Mouse (Mus musculus) hindbrain, embryonic 16.5 days (tissue): ENCODE results near the gene Clec12a. TPM values are rescaled to one million over a fixed set of nuclear protein-coding genes. Genes with fewer than 3 reads are reported as not detected.
A peak's percentile ranks its signal among the peaks of the same experiment; 100 is the strongest.

ENCODE experiments used
- ATAC-seq: fragments of 200-750 bp; cut with Nextera tagmentation; 2 replicates; pipeline ENCODE4 v1.8.0; 2017; ENCODE audit warnings: moderate TSS enrichment, moderate library complexity
- H3K27ac ChIP-seq: fragments of 300-500 bp; sonication (generic); 2 replicates; pipeline ENCODE4 v1.5.1; 2014; ENCODE audit warnings: low read depth, mild to moderate bottlenecking, control low read depth, low read length, moderate library complexity
- H3K27me3 ChIP-seq: fragments of 300-500 bp; sonication (generic); replicated peaks from 2 replicates; pipeline ENCODE4 v1.6.1; 2014; ENCODE audit warnings: low read length; ENCODE audit not compliant: control insufficient read depth, insufficient read depth
- H3K36me3 ChIP-seq: fragments of 300-500 bp; sonication (generic); 2 replicates; pipeline ENCODE4 v1.6.1; 2014; ENCODE audit warnings: mild to moderate bottlenecking, low read length, moderate library complexity, mixed read lengths; ENCODE audit not compliant: control insufficient read depth, insufficient read depth
- H3K4me1 ChIP-seq: fragments of 300-500 bp; sonication (generic); 2 replicates; pipeline ENCODE4 v1.6.1; 2014; ENCODE audit warnings: low read depth, low read length; ENCODE audit not compliant: control insufficient read depth, insufficient read depth
- H3K4me2 ChIP-seq: fragments of 300-500 bp; sonication (generic); 2 replicates; pipeline ENCODE4 v1.6.1; 2014; ENCODE audit warnings: mild to moderate bottlenecking, low read length, control low read depth, moderate library complexity
- H3K4me3 ChIP-seq: fragments of 300-500 bp; sonication (generic); 2 replicates; pipeline ENCODE4 v1.5.1; 2014; ENCODE audit warnings: mild to moderate bottlenecking, low read length, control low read depth, moderate library complexity
- H3K9ac ChIP-seq: fragments of 300-500 bp; sonication (generic); 2 replicates; pipeline ENCODE4 v1.6.1; 2014; ENCODE audit warnings: low read depth, mild to moderate bottlenecking, control low read depth, low read length, moderate library complexity
- H3K9me3 ChIP-seq: fragments of 300-500 bp; sonication (generic); 2 replicates; pipeline ENCODE4 v1.6.1; 2014; ENCODE audit warnings: mild to moderate bottlenecking, low read length, moderate library complexity; ENCODE audit not compliant: control insufficient read depth
- WGBS: fragments of 180-500 bp; shearing (Covaris S2); extraction: QIAGEN DNeasy Blood & Tissue Kit; methylation state at CpG from one replicate; pipeline ENCODE4 v1.1.7; 2014; 5-methylcytosine and 5-hydroxymethylcytosine counted together
- polyA plus RNA-seq: library from polyadenylated mRNA; unstranded; fragments of >200 nt; fragmentation: Nextera tagmentation; extraction: Ambion mirVana; gene quantifications from 2 replicates; pipeline ENCODE4 v1.2.1, GENCODE M21; 2015

Gene Clec12a
- polyA plus RNA-seq, 1 experiment from 2014 or later = 0.15 TPM

- Histone ChIP-seq H3K9me3 (no peaks in the 10 kb centered on the region), H3K36me3 (no peaks in the 10 kb centered on the region), H3K4me1 (no peaks in the 10 kb centered on the region), H3K9ac (no peak overlapping the region), H3K4me2 (no peak overlapping the region), H3K4me3 (no peak overlapping the region), H3K27ac (no peak overlapping the region), H3K27me3 (no peaks in the 10 kb centered on the region)
- ATAC-seq = peak; percentile 60; the same call in 1 of the 2 replicates
- WGBS = 93% methylated on average over 1 of the region's 1 CpGs
These were observed 71.7 kb downstream of the Clec12a start for GRCm38 (mm10) chr6:129414177-129414576.

Other genes with a start within 250 kb of the Clec12a start
- not detected in 2 replicates for gene Clec2e, start 241.8 kb upstream of the Clec12a start, polyA plus RNA-seq
- gene Clec2d, start 162.1 kb upstream of the Clec12a start, polyA plus RNA-seq = 0.21 and 0.30 TPM in 2 replicates
- gene Cd69, start 67.3 kb upstream of the Clec12a start, polyA plus RNA-seq = 0.09 TPM in 1 of 2 replicates, not detected in the other
- not detected in 2 replicates for gene 4922502D21Rik, start 10.9 kb upstream of the Clec12a start, polyA plus RNA-seq
- 0.39 and 0.98 TPM in 2 replicates for gene Clec12b, start 43.2 kb downstream of the Clec12a start, polyA plus RNA-seq
- gene Clec1b, start 54.6 kb downstream of the Clec12a start, polyA plus RNA-seq = 0.73 and 0.79 TPM in 2 replicates
- gene Clec9a, start 66.2 kb downstream of the Clec12a start, polyA plus RNA-seq = 0.10 and 0.24 TPM in 2 replicates
- 2.5 and 3.2 TPM in 2 replicates for gene Clec1a, start 109.3 kb downstream of the Clec12a start, polyA plus RNA-seq
- not detected in 2 replicates for gene Olr1, start 164.5 kb downstream of the Clec12a start, polyA plus RNA-seq
- not detected in 2 replicates for gene Tmem52b, start 169.9 kb downstream of the Clec12a start, polyA plus RNA-seq
- 237 and 271 TPM in 2 replicates for gene Gabarapl1, start 190.5 kb downstream of the Clec12a start, polyA plus RNA-seq
- not detected in 2 replicates for gene Klre1, start 235.2 kb downstream of the Clec12a start, polyA plus RNA-seq
- not detected in 2 replicates for gene Klrd1, start 249.1 kb downstream of the Clec12a start, polyA plus RNA-seq